Mouse (Mus musculus): ENCODE measurements around the gene Gm26602.

GRCm38 (mm10) chr10:79949873-79950272 lies 39.2 kb downstream of the Gm26602 start:
- TF ChIP-seq MAFK (IDR thresholded peaks at IDR 0.05; ENCODE audit: insufficient read depth, low read depth, low read length) (no peak), ZNF384 (IDR thresholded peaks at IDR 0.05; ENCODE audit: low read depth, low read length) (no peak), HCFC1 (IDR thresholded peaks at IDR 0.05; ENCODE audit: borderline replicate concordance, insufficient read depth, low read length) (no peak), ZC3H11A (IDR thresholded peaks at IDR 0.05; ENCODE audit: borderline replicate concordance, low read depth, low read length) (no peak), CHD2 (IDR thresholded peaks at IDR 0.05; ENCODE audit: low read depth, low read length) (no peak)

All from ES-E14 (cell line).